Mouse (Mus musculus): ENCODE measurements around the gene Rbms3. TPM values are rescaled to one million over a fixed set of nuclear protein-coding genes. Genes with fewer than 3 reads are reported as not detected.

Rbms3 gene
- polyA plus RNA-seq, 1 experiment from 2014 or later = 127 TPM

GRCm38 (mm10) chr9:116688615-116689014, 941.1 kb downstream of the Rbms3 start:
- WGBS = 81% methylated on average over 4 of the region's 4 CpGs
- no peak overlapping the region for H3K9ac ChIP-seq
- H3K27ac ChIP-seq (replicated peaks) = no peak overlapping the region
- H3K4me1 ChIP-seq (replicated peaks) = peaks cover 4% of the 10 kb centered on the region
- H3K36me3 ChIP-seq = no peaks in the 10 kb centered on the region
- no peak overlapping the region for H3K4me2 ChIP-seq
- ATAC-seq (ENCODE audit: low read depth) = no peak
- H3K27me3 ChIP-seq = no peaks in the 10 kb centered on the region
- H3K9me3 ChIP-seq = no peaks in the 10 kb centered on the region
- no peak overlapping the region for H3K4me3 ChIP-seq

DNA sequence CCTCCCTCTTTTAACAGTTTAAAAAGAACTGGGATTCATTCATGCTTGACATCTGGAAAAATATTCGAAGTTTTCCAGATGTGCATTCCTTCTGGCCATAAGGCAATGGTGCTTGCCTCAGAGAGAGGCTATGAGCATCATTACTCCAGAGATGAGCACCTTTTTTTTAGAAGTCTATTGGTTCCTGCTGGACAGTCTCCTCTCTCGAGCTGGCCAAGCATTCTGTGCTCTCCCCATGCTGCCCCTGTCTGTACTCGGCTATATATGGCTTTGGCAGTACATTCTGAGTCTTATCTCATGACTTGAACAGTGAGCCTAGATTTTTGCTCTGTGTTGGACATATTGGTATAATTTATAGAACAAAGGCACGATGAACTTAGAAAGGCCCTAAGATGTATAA, 952.6 kb downstream of the Rbms3 start:
- WGBS = 66% methylated on average over 4 of the region's 4 CpGs
- ATAC-seq (ENCODE audit: low read depth) = no peak
- no peaks in the 10 kb centered on the region for H3K36me3 ChIP-seq
- H3K4me1 ChIP-seq (replicated peaks) = no peaks in the 10 kb centered on the region
- no peaks in the 10 kb centered on the region for H3K9me3 ChIP-seq
- no peak overlapping the region for H3K4me2 ChIP-seq
- H3K4me3 ChIP-seq = no peak overlapping the region
- H3K27me3 ChIP-seq = no peaks in the 10 kb centered on the region
- no peak overlapping the region for H3K9ac ChIP-seq
- H3K27ac ChIP-seq (replicated peaks) = no peak overlapping the region

DNA sequence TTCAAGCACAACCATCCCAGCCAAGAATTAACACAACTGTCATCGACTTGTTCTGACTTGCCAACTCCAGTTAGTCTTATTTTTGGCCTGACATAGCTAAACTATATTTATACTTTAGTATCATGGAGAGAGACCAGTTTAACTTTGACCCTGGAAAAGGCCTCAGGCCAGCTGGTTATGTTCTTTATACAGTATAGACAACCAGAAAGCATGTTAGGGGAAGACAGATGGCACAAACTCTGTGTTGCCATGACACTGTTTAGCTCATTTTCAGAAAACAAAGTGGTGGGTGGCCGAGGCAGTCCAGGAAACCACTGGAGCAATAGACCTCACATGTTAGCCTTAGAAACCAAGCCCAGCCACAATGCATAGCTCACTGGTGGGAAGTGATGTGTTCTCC, 953.3 kb downstream of the Rbms3 start:
- H3K9me3 ChIP-seq = no peaks in the 10 kb centered on the region
- no peak for ATAC-seq (ENCODE audit: low read depth)
- no peak overlapping the region for H3K4me3 ChIP-seq
- 65% methylated on average over 2 of the region's 2 CpGs for WGBS
- no peaks in the 10 kb centered on the region for H3K27me3 ChIP-seq
- H3K4me1 ChIP-seq (replicated peaks) = no peaks in the 10 kb centered on the region
- no peak overlapping the region for H3K9ac ChIP-seq
- no peaks in the 10 kb centered on the region for H3K36me3 ChIP-seq
- H3K4me2 ChIP-seq = no peak overlapping the region
- H3K27ac ChIP-seq (replicated peaks) = no peak overlapping the region

DNA sequence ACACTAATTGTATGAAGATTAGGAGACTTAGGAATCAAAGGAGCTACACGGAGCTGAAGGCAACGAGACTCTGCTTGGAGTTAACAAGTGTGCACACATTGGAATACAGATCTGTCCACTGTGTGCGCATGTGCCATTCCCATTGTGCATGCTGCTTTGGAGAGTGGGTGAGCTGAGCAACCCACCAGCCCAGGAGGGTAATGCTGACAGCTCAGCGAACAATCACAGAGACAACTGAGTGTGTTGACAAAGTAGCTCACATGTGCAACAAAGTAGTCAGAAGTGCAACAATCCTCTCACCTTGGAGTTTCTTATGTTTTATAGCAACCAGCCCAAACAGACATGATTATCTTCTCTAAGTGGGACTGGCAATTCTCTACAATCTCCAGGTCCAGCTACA, 955.5 kb downstream of the Rbms3 start:
- no peak overlapping the region for H3K4me2 ChIP-seq
- no peaks in the 10 kb centered on the region for H3K9me3 ChIP-seq
- H3K4me1 ChIP-seq (replicated peaks) = no peaks in the 10 kb centered on the region
- no peak overlapping the region for H3K27ac ChIP-seq (replicated peaks)
- no peak for ATAC-seq (ENCODE audit: low read depth)
- no peak overlapping the region for H3K4me3 ChIP-seq
- no peaks in the 10 kb centered on the region for H3K27me3 ChIP-seq
- WGBS = 87% methylated on average over 4 of the region's 4 CpGs
- H3K9ac ChIP-seq = no peak overlapping the region
- no peaks in the 10 kb centered on the region for H3K36me3 ChIP-seq

DNA sequence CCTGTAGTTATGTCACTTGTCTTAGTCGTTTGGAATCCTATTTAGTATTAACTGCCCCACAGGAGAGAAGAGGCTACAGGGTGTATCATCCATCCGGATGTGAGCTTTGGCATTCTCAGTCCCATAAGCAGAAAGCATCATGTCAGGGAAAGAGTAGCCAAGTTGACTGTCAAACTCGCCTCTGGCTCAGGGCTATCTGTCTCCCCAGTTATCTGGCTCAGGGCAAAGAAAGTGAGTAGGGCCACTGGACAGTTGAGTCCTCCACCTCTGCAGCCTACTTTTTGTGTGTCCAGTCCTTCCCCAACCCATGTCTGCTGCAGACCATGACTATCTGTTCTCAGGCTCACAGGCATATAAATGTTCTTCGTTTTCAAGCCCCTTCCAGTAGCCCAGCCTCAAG, 968.7 kb downstream of the Rbms3 start:
- 87% methylated on average over 4 of the region's 4 CpGs for WGBS
- peaks cover 7% of the 10 kb centered on the region; the same call in 1 of the 2 replicates for H3K36me3 ChIP-seq

DNA sequence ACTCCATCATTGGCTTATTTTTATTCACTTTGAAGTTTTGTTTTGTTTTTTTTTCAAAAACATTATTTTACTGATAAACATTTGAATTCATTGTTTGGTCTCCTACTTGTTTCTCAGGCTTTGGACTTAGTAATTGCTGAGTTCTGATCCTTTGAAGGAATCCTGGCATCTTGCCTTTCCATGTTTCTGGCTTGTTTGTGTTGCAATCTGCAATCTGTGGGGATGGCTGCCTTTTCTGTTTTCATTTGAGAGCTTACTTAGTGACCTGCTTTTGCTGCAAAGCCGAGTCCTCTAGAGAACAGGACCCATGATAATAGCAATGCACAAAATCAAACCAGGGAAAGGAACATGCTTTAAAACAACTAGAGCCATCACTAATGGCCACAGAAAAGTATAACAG, 969.8 kb downstream of the Rbms3 start:
- H3K36me3 ChIP-seq = peaks cover 5% of the 10 kb centered on the region; the same call in 1 of the 2 replicates
- WGBS = 89% methylated on average over 1 of the region's 1 CpGs
- no peaks in the 10 kb centered on the region for H3K27me3 ChIP-seq
- H3K4me3 ChIP-seq = no peak overlapping the region
- ATAC-seq (ENCODE audit: low read depth) = no peak
- no peaks in the 10 kb centered on the region for H3K4me1 ChIP-seq (replicated peaks)
- no peak overlapping the region for H3K27ac ChIP-seq (replicated peaks)
- H3K9me3 ChIP-seq = no peaks in the 10 kb centered on the region
- H3K4me2 ChIP-seq = no peak overlapping the region
- no peak overlapping the region for H3K9ac ChIP-seq

More for the DNA sequence above, 968.7 kb downstream of the Rbms3 start:
- no peak overlapping the region for H3K4me3 ChIP-seq
- H3K9me3 ChIP-seq = no peaks in the 10 kb centered on the region
- H3K9ac ChIP-seq = no peak overlapping the region
- no peak overlapping the region for H3K4me2 ChIP-seq
- H3K4me1 ChIP-seq (replicated peaks) = no peaks in the 10 kb centered on the region
- ATAC-seq (ENCODE audit: low read depth) = no peak
- H3K27ac ChIP-seq (replicated peaks) = no peak overlapping the region
- H3K27me3 ChIP-seq = no peaks in the 10 kb centered on the region

DNA sequence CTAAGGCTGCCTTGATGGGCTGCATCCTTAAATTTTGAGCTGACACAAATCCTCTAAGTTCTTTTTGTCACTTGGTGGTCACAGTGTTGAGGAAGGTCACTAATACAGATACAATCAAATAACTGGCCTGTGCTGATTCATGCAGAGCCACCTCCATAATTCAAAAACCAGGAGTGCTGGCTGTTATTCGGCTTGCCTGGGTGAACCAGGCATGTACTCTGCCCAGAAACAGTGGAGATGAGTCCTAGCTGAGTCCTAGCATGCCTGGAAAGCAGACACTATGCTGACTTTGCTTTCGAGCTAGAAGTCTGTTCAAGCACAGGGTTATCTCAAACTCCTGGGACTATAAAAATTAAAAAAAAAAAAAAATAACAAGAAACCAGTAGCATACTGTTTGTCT, 972.6 kb downstream of the Rbms3 start:
- no peaks in the 10 kb centered on the region for H3K36me3 ChIP-seq
- ATAC-seq (ENCODE audit: low read depth) = no peak
- no peak overlapping the region for H3K27ac ChIP-seq (replicated peaks)
- H3K4me1 ChIP-seq (replicated peaks) = 0 out of 2 replicates have a peak, but pooled peaks cover 2% of the 10 kb centered on the region
- H3K4me2 ChIP-seq = no peak overlapping the region
- no peak overlapping the region for H3K9ac ChIP-seq
- H3K9me3 ChIP-seq = no peaks in the 10 kb centered on the region
- no peak overlapping the region for H3K4me3 ChIP-seq
- H3K27me3 ChIP-seq = no peaks in the 10 kb centered on the region
- WGBS = 92% methylated on average over 2 of the region's 2 CpGs

GRCm38 (mm10) chr9:116651414-116651813, 978.3 kb downstream of the Rbms3 start:
- 97% methylated on average over 1 of the region's 1 CpGs for WGBS

DNA sequence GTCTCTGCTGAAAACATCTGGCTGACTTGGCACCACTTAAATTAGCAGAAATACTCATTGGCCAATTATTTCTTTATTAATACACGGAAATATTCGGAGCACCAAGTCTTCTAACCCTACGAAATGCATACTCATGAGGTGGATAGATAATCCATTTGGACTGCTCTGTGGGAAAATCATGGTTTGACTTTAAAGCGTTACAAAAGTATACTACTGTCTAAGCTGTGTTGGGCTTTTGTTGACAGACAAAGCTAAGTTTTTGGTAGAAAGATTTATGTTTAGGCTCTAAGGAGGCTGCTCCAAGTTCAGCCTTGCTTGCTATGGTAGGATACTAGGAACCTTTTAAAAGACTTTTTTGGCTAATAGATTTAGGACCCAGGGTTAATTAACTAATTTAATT, 979.8 kb downstream of the Rbms3 start:
- ATAC-seq (ENCODE audit: low read depth) = no peak
- no peak overlapping the region for H3K4me3 ChIP-seq
- WGBS = 71% methylated on average over 4 of the region's 4 CpGs

More at GRCm38 (mm10) chr9:116651414-116651813, 978.3 kb downstream of the Rbms3 start:
- Histone ChIP-seq H3K27me3 (no peaks in the 10 kb centered on the region), H3K36me3 (no peaks in the 10 kb centered on the region), H3K9ac (no peak overlapping the region), H3K27ac (replicated peaks) (no peak overlapping the region), H3K4me1 (replicated peaks) (peaks cover 2% of the 10 kb centered on the region; the same call in 1 of the 2 replicates), H3K4me2 (no peak overlapping the region), H3K4me3 (no peak overlapping the region), H3K9me3 (no peaks in the 10 kb centered on the region)
- ATAC-seq (ENCODE audit: low read depth) = no peak

DNA sequence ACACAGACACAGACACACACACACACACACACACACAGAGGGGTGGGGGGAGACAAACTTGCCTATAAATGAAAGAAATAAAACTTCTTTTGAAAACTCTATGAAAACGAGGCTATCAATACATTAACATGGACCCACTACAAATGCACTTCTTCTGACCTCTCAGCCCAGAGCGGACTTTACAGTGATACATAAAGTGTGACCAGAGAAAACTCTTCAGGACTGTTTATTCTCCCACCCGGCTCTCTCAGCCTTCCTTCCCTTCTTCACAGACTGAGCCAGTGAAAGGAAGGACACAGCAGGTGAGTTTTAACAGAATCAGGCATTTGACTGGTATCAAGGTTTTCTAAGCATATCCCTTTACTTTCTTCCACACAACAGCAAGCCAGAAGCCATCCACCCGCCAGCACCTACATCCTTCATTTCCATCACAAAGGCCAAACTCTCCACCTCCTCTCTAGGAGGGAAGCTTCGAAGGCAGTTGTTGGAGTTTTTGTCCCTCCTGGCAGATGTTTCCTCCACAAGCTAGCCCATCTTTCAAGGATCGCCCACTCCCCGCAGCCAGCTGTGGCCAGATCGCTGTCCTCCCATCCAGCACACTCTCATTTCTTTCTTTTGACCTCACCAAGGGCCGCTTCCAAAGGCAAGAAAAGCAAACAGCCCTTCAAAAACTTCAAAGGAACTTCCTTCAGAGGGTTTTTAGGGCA, 980.5 kb downstream of the Rbms3 start:
- H3K27ac ChIP-seq (replicated peaks) = no peak overlapping the region
- WGBS = 16% methylated on average over 9 of the region's 9 CpGs
- no peak overlapping the region for H3K4me2 ChIP-seq
- H3K36me3 ChIP-seq = no peaks in the 10 kb centered on the region
- H3K4me3 ChIP-seq = no peak overlapping the region
- no peaks in the 10 kb centered on the region for H3K27me3 ChIP-seq
- no peaks in the 10 kb centered on the region; the same call in 1 of the 2 replicates for H3K4me1 ChIP-seq (replicated peaks)
- no peak for ATAC-seq (ENCODE audit: low read depth)
- no peaks in the 10 kb centered on the region for H3K9me3 ChIP-seq
- H3K9ac ChIP-seq = no peak overlapping the region

More for the DNA sequence above, 979.8 kb downstream of the Rbms3 start:
- Histone ChIP-seq H3K27ac (replicated peaks) (no peak overlapping the region), H3K9me3 (no peaks in the 10 kb centered on the region), H3K4me1 (replicated peaks) (peaks cover 2% of the 10 kb centered on the region; the same call in 1 of the 2 replicates), H3K27me3 (no peaks in the 10 kb centered on the region), H3K4me2 (no peak overlapping the region), H3K9ac (no peak overlapping the region), H3K36me3 (no peaks in the 10 kb centered on the region)

- Histone ChIP-seq H3K36me3 (no peaks in the 10 kb centered on the region), H3K4me2 (no peak overlapping the region), H3K9me3 (peaks cover 11% of the 10 kb centered on the region), H3K9ac (no peak overlapping the region), H3K4me3 (no peak overlapping the region), H3K4me1 (replicated peaks) (peaks cover 7% of the 10 kb centered on the region), H3K27me3 (no peaks in the 10 kb centered on the region), H3K27ac (replicated peaks) (no peak overlapping the region)
- 35% methylated on average over 8 of the region's 8 CpGs for WGBS
- no peak for ATAC-seq (ENCODE audit: low read depth)
These were observed 985.1 kb downstream of the Rbms3 start for GRCm38 (mm10) chr9:116644616-116645015.

GRCm38 (mm10) chr9:116640302-116640679, 989.4 kb downstream of the Rbms3 start:
- no peak overlapping the region for H3K9ac ChIP-seq
- H3K27me3 ChIP-seq = no peaks in the 10 kb centered on the region
- H3K27ac ChIP-seq (replicated peaks) = peak overlapping the region; percentile 14; the same call in 1 of the 2 replicates
- no peak overlapping the region for H3K4me2 ChIP-seq
- WGBS = 49% methylated on average over 4 of the region's 4 CpGs
- H3K4me3 ChIP-seq = no peak overlapping the region
- no peaks in the 10 kb centered on the region for H3K36me3 ChIP-seq
- peaks cover 11% of the 10 kb centered on the region for H3K9me3 ChIP-seq
- ATAC-seq (ENCODE audit: low read depth) = no peak
- peaks cover 8% of the 10 kb centered on the region for H3K4me1 ChIP-seq (replicated peaks)
